Mouse (Mus musculus): ENCODE results near the gene Stx8. TPM values are rescaled to one million over a fixed set of nuclear protein-coding genes. Genes with fewer than 3 reads are reported as not detected.

Gene Stx8
- total RNA-seq, 2 experiments from 2014 or later, result 30.5 to 35.4 TPM

GRCm38 (mm10) chr11:68215206-68215912, 249.4 kb downstream of the Stx8 start:
- no peak for DNase-seq (ENCODE audit: low spot score in 2 of 2)

- no peak for DNase-seq (ENCODE audit: low spot score in 2 of 2)
Measured at GRCm38 (mm10) chr11:68216041-68216440, 250.0 kb downstream of the Stx8 start.

GRCm38 (mm10) chr11:68220733-68221132, 254.7 kb downstream of the Stx8 start:
- no peak for DNase-seq (ENCODE audit: low spot score in 2 of 2)

GRCm38 (mm10) chr11:68222209-68222608, 256.2 kb downstream of the Stx8 start:
- DNase-seq (ENCODE audit: low spot score in 2 of 2), result no peak

GRCm38 (mm10) chr11:68223143-68223542, 257.1 kb downstream of the Stx8 start:
- DNase-seq (ENCODE audit: low spot score in 2 of 2), result no peak

GRCm38 (mm10) chr11:68226654-68227057, 260.7 kb downstream of the Stx8 start:
- DNase-seq (ENCODE audit: low spot score in 2 of 2), result no peak

GRCm38 (mm10) chr11:68227837-68228236, 261.8 kb downstream of the Stx8 start:
- DNase-seq (ENCODE audit: low spot score in 2 of 2), result no peak

- DNase-seq (ENCODE audit: low spot score in 2 of 2), result no peak
Measured at GRCm38 (mm10) chr11:68228941-68229665, 263.1 kb downstream of the Stx8 start.

- DNase-seq (ENCODE audit: low spot score in 2 of 2), result no peak
Measured at GRCm38 (mm10) chr11:68231558-68231957, 265.6 kb downstream of the Stx8 start.

GRCm38 (mm10) chr11:68233469-68233965, 267.5 kb downstream of the Stx8 start:
- no peak for DNase-seq (ENCODE audit: low spot score in 2 of 2)

GRCm38 (mm10) chr11:68239756-68240155, 273.8 kb downstream of the Stx8 start:
- no peak for DNase-seq (ENCODE audit: low spot score in 2 of 2)

- no peak for DNase-seq (ENCODE audit: low spot score in 2 of 2)
Measured at GRCm38 (mm10) chr11:68244254-68244991, 278.4 kb downstream of the Stx8 start.

GRCm38 (mm10) chr11:68244992-68245261, 278.9 kb downstream of the Stx8 start:
- no peak for DNase-seq (ENCODE audit: low spot score in 2 of 2)

GRCm38 (mm10) chr11:68247897-68248296, 281.9 kb downstream of the Stx8 start:
- DNase-seq (ENCODE audit: low spot score in 2 of 2), result no peak

GRCm38 (mm10) chr11:68250106-68250505, 284.1 kb downstream of the Stx8 start:
- DNase-seq (ENCODE audit: low spot score in 2 of 2), result no peak

GRCm38 (mm10) chr11:68253531-68253930, 287.5 kb downstream of the Stx8 start:
- no peak for DNase-seq (ENCODE audit: low spot score in 2 of 2)

Small RNA genes within 50 kb of the gene (microRNA-seq; reads per million reads assigned to microRNA genes)
- 0 reads per million in 2 experiments for gene Mir6406 (ENCODE audit: borderline number of aligned reads in 2 of 2)

Other genes with a start within 250 kb of the Stx8 start
- under 1 TPM in 1 of 2 experiments, not detected in 1; 0.07 TPM for gene Glp2r, start 195.0 kb upstream of the Stx8 start, total RNA-seq (2021)
- not detected for gene Gsg1l2, start 191.6 kb upstream of the Stx8 start, total RNA-seq (2021)
- gene Dhrs7c, start 168.0 kb upstream of the Stx8 start, total RNA-seq (2021), result under 1 TPM in 1 of 2 experiments, not detected in 1; 0.29 TPM
- 1 to 10 TPM in 1 of 2 experiments, under 1 TPM in 1; 0.56 to 1.2 TPM for gene Usp43, start 44.0 kb upstream of the Stx8 start, total RNA-seq (2021)
- not detected for gene Cfap52, start 542 bp upstream of the Stx8 start, total RNA-seq (2021)